Mouse (Mus musculus) liver (tissue): ENCODE results near the gene Slc28a1.

ENCODE experiments used
- DNase-seq: peaks from one replicate; pipeline ENCODE4 v3.0.0-alpha.2; 2020; ENCODE audit warnings: mixed read lengths

Gene Slc28a1

DNA sequence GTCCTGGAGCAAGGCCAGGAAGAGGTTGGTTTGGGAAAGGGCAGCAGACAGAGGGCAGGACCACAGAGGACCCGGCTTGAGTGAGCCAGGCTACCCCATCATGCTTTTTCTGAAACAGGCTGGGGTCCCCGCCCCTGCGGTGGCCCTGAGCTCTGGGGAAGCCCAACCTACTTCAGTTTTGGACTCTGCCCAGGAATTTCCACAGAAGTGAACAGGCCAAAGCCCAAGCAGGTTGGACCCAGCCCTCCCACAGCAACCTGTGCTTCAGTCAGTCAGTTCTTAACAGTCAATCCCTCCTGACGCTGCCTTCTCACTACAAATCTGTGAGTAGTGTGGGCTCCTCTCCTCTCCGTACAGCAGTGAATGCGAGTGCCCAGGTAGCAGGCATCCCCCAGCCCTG lies at the start of gene Slc28a1:
TSS of gene Slc28a1 (plus strand) at position 245 of the 400 bp plus-strand sequence.
- peak; percentile 43 for DNase-seq

DNA sequence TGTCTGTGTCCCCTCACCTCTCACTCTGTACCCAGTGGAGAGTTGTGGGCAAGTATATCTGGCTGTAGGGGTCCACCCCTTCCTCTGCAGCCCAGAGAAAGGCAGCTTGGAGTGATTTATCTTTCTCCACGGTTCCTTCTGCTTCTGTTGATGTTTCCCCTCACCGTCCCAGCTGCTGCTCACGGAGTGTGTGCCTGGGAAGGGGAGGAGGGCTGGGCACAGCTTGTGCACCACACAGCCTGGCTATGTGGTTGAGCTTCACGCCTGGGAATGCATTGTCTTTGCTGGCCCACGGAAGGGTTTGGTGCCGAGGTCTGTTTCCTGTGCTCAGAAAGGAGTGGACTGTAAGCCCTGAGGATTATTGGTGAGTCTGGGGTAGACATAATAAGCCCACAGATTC lies 47.9 kb upstream of the Slc28a1 start:
- no peak for DNase-seq

DNA sequence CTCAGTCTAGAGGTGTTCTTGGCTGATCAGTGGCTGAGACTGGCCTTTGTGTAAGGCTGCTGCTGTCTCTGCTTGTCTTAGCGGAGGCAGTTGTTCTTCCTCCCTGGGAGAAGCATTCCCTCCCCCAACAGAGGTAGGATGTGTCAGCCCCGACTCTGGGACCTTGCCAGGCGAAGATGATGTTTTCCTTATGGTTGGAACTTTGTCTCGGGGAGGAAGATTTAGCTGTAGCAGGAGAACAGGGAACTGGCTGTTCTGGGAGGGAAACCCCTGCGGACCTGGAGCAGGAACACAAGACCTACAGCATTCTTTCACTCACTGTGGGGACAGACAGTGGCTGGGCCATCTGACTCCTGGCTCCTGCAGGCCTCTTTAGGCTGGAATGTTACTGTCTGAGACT lies 42.1 kb upstream of the Slc28a1 start:
- no peak for DNase-seq

DNA sequence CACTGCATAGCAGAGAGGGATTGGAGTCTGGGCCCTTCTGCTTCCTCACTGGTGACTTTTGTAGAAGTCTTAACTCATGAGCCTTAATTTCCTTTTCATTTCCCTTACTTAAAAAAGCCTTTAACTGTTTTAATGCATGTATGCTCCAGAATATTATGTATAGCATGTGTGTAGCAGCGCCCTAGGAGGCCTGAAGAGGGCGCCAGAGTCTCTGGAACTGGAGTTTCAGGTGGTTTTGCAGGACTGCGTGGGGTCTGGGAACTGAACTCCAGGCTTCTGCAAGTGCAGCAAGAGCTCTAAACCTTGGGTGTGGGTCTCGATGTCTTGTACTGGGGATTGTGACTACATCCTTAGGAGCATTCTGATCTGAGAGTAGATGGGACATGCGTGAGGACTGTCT lies 41.3 kb upstream of the Slc28a1 start:
- no peak for DNase-seq

DNA sequence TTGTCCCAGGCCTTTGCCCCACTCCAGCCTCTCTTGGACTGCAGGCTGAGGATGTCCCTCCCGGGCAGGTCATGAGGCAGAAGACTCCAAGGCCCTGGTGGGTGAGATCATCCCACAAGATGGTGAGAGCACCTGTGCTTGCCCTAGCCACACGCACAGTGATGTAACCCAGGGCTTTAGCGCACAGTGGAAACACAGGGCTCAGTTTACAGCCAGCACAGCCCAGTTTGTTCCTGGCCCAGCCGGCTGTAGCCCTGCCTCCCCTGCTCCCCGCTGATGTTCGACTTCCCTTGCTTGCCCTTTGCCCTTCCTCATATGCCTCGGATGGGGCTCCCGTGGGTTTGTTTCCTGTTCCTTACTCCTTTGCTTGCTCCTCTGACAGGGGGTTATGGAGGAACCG lies 40.1 kb upstream of the Slc28a1 start:
- peak; percentile 38 for DNase-seq

DNA sequence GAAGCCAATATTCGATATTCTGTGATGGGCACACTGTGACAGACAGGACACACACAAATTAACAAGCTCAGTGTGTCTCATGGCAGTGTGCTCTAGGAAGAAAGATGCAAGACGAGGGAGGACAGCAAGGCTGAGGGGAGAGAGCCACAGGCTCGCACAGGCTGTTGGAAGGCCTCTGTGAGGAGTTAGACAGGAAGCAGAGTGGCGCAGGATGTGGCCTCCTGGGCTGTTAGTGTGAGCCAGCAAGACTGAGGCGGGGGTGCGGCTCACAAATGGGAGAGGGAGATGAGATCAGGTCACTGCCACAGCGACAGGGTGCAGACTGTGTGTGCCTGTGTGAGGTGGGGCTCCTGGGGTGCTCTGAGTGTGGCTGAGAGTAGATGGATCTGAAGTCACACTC lies 39.3 kb upstream of the Slc28a1 start:
- DNase-seq, result peak; percentile 41

DNA sequence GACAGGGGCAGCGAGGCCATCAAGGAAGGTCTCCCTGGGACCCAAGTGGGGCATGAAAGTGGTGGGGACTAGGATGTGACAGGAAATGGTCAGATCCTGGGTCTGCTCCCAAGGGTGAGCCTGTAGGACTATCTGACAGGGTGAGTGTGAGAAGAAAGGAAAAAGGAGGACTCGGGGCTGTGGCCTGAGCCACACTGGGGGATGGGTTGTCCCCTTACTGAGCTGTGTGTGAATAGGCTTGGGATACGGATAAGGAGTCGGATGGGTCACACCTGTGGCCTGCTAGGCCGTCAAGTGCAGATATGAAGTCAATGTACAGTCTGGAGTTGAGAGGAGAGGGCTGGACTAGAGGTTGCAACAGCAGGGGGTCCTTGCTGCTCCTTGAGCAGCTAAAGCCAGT lies 38.9 kb upstream of the Slc28a1 start:
- DNase-seq, result no peak

DNA sequence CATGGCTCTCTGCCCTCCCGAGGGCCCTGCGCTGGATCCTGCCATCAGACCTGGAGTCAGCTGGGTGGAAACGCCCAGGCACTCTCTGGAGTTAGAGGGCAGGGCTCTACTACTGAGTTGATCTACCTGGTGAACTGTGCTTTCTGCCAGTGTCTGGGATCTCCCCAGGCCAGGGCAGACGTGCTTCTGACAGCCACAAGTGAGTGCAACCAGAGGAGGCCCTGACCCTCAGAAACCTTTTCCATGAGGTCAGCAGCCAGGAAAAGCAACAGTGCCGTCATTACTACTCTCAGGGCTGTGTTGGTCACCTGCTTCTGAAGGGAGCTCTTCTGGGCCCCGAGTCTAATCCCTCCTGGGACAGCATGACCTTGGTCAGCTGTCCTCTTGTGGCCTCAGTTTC lies 37.6 kb upstream of the Slc28a1 start:
- DNase-seq, result no peak

DNA sequence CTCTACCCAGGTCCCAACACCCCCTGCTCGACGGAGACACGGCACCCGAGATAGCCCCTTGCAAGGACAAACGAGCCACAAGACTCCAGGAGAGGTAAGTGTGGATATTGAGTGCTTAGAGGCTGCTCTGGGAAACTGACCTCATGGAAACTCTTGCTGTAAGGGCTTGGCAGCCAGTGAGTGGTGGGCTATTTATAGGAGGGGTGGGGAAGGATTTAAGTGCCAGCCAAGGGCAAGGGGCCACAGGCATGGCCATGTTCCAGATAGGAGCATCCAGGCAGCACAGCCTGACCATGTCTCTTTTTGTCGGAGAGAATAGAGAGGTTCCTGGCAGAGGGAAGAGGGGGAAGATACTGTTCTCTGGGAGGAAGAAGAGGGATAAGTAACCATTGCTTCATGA lies 35.9 kb upstream of the Slc28a1 start:
- no peak for DNase-seq

DNA sequence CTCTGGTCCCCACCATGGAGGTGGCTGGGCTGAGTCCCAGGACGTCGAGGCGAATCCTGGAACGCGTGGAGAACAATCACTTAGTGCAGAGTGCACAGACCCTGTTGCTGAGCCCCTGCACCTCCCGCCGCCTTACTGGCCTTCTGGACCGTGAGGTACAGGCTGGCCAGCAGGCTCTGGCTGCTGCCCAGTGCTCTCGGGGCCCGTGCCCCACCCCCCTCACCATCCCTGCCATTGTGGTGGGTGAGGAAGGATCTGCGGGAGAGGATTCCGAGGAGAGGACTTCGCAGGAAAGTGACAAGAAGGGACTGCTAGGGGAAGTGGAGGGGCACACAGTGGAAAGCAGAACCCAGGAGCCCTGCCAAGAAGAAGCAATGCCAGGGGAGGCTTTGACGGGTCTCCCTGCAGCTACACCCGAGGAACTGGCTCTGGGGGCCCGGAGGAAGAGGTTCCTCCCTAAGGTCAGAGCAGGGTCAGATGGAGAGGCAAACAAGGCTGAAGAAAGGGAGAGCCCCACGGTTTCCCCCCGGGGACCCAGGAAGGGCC lies 21.1 kb upstream of the Slc28a1 start:
- no peak for DNase-seq

DNA sequence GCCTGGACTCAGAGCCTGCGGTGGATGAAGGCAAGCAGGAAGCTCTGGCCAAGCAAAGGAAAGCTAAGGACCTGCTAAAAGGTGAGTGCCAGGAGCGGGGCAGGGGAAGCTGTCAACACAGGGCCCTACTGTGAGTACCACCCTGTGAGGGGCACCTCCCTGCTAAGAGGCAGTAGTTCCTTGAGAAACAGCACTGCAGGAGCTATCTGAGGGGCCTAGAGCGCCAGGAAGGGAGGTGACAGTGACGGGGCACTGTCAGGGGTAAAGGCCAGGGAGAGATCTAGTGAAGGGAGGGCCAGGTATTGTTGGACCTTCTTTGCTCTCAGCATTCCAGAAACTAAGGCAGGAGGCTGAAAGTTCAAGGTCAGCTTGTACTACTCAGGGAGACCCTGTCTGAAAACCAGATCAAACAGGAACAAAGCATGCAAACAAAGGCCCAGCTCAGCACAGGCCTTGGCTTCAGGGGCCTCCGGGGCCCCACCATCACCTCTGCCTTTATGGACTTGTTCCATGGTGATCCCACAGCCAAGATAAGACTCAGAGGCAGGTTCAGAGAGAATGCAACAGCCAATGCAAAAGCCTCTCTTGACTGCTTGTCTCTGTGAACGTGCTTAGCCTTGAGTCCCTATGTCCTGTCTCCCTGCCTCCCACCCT lies 20.4 kb upstream of the Slc28a1 start:
- no peak for DNase-seq

DNA sequence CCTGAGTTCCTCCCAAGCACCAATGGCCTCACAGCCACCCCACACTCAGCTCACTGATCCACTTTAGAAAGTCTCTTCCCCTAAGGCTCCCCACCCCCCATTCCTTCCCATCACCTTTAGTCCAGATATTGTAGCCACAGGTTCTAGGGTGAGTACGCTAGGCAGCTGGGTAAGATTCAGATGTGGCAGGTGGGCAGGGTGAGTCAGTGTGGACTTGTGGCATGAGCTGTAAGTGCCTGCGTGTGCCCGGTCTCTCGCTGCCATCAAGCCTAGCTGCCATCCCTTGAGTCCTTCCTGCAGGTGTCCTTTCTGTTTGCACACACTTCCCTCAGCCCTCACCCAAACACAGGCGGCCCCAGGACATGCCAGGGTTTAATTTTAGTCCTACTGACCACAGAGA lies 14.3 kb upstream of the Slc28a1 start:
- DNase-seq, result no peak

DNA sequence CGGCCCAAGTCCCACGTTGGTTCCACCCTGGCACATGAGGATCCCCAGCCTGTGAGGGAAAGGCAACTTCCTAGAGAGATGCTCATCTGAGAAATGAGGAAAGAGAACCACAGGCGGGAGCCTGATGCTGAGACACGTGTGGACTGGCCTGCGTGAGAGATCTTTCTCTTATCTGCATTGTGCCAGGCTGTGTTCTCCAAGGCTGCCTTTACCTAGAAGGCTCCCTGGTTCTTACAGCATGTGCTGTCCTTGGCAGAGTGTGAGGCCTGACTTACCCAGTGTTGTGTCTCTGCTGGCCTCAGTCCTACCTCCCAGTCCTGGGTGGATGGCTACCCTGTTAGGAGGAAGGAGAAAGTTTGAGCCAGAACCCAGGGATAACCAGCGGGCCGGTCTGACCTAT lies 11.7 kb upstream of the Slc28a1 start:
- no peak for DNase-seq

DNA sequence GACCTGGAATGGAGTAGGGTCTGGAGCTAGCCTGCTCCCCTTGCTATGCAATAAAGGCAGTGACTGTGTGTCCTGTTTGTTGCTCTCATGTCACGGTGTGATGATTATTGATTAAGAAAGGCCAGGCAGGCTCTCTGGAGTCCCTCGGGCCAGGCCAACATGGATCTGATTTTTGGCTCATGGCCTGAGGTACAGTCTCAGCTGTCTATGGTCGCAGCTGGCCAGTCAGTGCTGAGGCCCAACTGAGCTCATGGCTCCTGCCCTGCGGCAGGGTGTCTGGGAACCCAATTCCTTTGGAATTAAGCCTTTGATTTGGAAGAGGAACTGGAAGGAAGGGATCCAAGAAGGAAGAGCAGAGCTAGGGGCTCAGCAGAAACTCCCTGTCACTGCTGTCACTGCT lies 9.1 kb upstream of the Slc28a1 start:
- no peak for DNase-seq

DNA sequence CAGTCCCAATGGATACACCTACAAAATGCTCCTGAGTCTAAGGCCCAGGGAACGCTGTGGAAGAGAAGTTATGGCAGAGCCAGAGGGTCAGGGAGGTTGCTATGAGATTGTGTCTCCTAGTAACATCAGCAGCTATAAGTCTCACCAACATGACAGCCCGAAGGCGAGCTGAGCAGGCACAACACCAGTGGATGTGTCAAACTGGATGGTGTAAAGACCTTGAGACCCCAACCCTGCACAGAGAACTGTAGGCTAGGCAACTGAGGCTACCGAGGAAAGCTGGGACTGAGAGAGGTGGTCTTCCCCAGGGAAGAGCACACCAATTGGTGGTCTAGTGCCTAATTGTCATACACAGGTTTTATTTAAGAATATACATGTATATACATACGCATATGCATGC lies 6.4 kb upstream of the Slc28a1 start:
- DNase-seq, result no peak

DNA sequence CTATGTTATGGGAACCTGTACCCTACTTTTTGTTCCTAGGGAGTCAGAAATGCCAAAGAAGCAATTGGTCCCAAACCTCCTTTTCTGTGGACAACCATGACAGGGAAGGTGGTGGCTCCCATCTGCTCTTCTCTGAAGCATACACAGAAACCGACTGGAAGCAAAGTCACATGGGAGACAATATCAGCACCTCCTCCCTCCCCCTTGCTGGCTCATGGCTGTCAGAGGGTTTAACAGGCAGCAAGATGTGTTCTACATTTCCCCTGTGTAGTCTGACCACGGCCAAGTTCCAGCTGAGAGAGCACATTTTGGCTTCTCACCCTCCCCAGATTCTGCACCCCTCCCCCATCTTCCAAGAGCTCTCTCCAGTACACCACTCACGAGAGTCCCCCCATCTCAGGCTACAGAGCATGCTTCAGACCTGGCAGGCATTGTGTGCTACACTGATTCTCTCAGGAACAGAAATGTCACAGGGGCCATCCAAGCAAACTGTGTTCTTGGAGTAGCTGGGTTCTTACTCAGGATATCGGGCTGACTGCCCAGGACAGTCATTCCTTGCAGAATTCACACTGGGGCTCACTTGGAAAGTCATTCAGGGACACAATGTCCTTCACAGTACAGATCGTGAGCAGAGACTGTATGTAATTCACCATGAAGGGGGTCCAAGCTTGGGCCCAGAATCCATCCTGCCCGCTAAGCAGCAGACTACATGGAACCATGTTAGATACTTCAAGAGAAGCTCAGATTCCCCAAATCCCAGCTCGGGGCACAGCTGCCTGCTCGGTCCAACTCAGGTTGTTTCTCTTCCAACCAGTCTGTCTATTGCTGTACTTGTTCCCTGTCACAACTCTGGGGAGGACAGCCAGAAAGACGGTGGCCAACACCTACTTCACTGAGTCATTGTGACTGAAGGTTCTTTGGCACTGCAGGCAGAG lies 4.6 kb upstream of the Slc28a1 start:
- no peak for DNase-seq

DNA sequence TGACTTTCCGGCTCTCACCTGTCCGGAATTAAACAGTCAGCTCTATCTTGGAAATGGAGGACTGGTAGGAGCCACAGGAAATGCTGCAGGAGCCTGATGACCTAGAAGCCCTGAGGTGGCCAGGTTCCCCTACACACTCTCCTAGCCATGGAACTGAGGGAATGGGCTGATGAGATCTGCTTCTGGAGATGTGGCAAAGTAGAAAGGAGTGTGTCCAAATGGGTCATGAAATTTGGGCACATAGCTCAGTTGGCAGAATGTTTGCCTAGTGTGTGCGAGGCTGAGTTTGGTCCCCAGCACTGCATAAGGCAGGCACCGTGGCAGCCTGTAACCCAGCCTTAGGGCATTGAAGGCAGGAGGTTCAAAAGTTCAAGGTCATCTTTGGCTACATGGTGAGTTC lies 3.8 kb upstream of the Slc28a1 start:
- no peak for DNase-seq

DNA sequence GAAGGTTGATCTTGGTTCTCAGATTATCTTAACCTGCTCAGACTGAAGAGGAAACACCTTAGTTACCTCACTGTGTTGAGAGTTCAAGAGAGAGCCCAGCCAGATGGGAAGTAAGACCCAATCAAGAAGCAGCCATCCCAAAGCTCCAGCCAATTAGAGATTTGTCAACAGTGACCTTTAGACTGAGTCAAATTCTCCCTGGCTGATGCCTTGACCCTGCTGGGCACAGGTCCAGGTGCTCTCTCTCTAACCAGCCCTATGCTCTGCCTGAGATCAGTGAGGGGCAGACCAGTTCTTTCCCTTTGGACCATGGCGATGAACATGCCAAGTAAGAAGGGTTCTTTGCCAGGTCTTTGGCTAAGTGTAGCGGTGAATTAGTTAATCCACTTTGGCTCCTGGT lies 2.9 kb upstream of the Slc28a1 start:
- no peak for DNase-seq

DNA sequence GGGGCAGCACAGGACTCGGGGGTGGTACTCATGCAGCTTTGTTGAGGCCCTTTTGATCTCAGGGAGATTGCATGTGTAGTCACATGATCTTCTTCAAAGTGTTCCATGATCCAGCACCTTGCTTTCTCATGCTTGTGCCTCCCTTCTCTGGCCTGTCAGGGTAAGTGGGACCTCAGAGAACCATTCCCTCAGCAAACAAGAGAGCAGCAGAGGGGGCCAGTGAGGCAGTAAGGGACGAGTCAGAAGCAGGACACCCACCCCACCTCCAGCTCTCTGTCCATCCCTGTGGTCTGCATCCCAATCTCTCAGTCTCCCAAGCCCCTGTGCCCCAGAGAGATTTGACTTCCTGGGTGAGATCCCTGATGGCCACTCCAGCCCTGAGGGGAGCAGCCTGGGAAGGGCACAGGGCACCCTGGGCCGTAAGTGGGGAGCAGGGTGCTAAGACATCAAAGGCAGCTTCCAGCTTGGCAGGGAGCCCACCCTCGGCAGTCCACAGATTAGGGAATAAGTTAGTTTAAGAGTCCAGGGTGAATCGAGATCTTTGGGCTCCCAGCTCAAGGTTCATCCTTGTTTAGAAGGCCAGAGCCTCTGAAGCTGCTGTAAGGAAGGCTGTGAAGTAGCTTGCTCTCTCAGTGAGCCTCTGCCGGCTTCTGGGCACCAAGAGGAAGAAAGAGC lies 1.8 kb upstream of the Slc28a1 start:
- no peak for DNase-seq

DNA sequence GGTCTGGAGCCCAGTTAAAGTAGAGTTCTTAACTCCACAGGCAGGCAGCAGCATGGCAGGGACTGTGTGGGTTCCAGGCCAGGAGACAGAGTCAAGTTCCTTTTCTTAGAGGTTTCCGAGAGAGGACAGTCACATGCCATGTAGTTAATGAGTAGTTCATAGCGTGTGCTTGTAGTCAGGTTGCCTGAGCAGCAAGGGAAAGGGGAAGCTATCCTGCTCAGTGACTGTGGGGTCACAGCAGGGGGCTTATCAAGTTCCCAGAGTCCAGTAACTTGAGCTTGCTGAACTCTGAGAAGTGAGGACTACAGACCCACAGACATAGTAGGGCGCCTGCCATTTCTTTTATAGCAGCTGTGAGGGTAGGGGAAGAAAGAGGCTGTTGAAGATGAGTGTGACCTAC lies 6.5 kb downstream of the Slc28a1 start:
- no peak for DNase-seq

DNA sequence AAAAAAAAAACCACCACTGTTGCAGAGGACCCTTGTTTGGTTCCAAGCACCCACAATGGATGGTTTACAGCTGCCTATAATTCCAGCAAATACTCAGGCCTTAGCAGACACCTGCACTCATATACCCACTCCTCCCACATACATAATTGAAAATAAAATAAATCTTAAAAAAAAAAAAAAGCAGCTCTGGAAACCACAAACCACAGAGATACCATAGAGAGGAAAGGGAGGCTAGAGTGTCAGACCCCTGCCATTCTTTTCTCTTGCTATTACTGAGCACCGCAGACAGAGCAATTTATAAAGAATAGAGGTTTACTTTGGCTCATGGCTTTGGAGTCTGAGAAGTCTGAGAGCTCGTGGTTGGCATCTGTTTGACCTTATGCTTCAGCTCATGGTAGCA lies 8.2 kb downstream of the Slc28a1 start:
- DNase-seq, result no peak

DNA sequence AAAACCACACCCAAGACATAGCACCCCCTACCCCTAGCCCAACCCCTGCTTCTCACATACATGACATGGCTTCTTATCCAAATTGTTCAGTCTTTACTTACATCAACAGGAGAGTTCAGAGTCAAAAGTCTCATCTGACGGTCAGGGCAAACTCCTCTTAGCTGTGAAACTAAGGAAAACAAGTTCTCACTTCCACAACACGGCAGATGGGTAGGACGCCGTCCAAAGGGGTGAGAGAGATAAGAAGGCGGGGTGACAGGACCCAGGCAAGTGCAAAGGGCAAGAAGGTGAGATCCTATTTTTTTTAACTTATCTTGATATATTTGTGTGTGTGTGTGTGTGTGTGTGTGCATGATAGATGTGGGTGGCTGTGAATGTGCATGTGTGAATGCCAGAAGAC lies 9.0 kb downstream of the Slc28a1 start:
- DNase-seq, result peak; percentile 61

DNA sequence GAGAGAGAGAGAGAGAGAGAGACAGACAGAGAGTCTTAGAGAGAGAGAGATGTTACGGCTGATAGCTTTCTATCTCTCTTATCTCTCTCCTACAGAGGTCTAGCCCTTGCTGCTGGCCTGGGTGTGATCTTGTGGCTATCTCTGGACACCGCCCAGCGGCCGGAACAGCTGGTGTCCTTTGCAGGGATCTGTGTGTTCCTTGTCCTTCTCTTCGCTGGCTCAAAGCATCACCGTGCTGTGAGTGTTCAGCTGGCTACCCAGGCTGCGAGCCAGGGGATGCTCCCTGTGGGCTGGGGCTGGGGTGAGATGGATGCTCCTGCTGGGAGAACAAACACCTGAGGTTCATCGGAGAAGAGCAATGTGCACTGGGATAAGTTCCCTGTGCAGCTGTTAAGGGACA lies 10.2 kb downstream of the Slc28a1 start:
- DNase-seq, result peak; percentile 81
